Mouse (Mus musculus) brown adipose tissue, adult 24 weeks (tissue): ENCODE data around the gene Pemt. TPM values are rescaled to one million over a fixed set of nuclear protein-coding genes. Genes with fewer than 3 reads are reported as not detected.

Experiments
- H3K27ac ChIP-seq: fragments of 200-500 bp; replicated peaks from 2 replicates; pipeline ENCODE4 v1.5.1; 2012; ENCODE audit warnings: low read depth, mild to moderate bottlenecking, low read length
- H3K4me1 ChIP-seq: fragments of 200-500 bp; 2 replicates; pipeline ENCODE4 v1.6.1; 2012; ENCODE audit warnings: low read length, mixed read lengths; ENCODE audit not compliant: control insufficient read depth, insufficient read depth, insufficient read length
- H3K4me3 ChIP-seq: fragments of 200-500 bp; 2 replicates; pipeline ENCODE4 v1.5.1; 2012; ENCODE audit warnings: low read depth, mild to moderate bottlenecking, low read length, moderate library complexity; ENCODE audit not compliant: insufficient read depth
- polyA plus RNA-seq: library from polyadenylated mRNA; stranded (reverse); fragments of >200 nt; gene quantifications from 2 replicates; pipeline ENCODE4 v1.2.4, GENCODE M21; 2012; ENCODE audit not compliant: missing spikeins, insufficient read depth, insufficient read length

Pemt gene
- polyA plus RNA-seq, 1 experiment: 29.6 TPM

GRCm38 (mm10) chr11:59921265-59921664, 125.0 kb downstream of the Pemt start:
- peaks cover 11% of the 10 kb centered on the region for H3K4me1 ChIP-seq
- H3K27ac ChIP-seq: no peak overlapping the region
- no peak overlapping the region for H3K4me3 ChIP-seq

Other genes starting within 250 kb of the Pemt start
- 17.9 and 27.3 TPM in 2 replicates for gene Flcn, start 236.5 kb downstream of the Pemt start, polyA plus RNA-seq
- 32.1 and 33.2 TPM in 2 replicates for gene Nt5m, start 207.0 kb downstream of the Pemt start, polyA plus RNA-seq
- gene Cops3, start 206.7 kb downstream of the Pemt start, polyA plus RNA-seq: 105 and 106 TPM in 2 replicates
- gene Med9, start 98.3 kb downstream of the Pemt start, polyA plus RNA-seq: 18.2 and 21.6 TPM in 2 replicates
- 38.5 and 46.6 TPM in 2 replicates for gene Rasd1, start 81.5 kb downstream of the Pemt start, polyA plus RNA-seq
- gene Rai1, start 58.5 kb upstream of the Pemt start, polyA plus RNA-seq: 11.7 and 13.7 TPM in 2 replicates
- 192 and 233 TPM in 2 replicates for gene Srebf1, start 176.1 kb upstream of the Pemt start, polyA plus RNA-seq